Mouse (Mus musculus) bone marrow macrophage, adult 2 months (primary cell): Measurements from ENCODE around the gene Vdac2.

Experiments used
- CTCF ChIP-seq: IDR thresholded peaks from 2 replicates; pipeline ENCODE4 v1.5.1; 2012; ENCODE audit warnings: low read depth, mild to moderate bottlenecking, low read length, moderate library complexity
- POLR2A ChIP-seq: IDR thresholded peaks from 2 replicates; pipeline ENCODE4 v1.6.1; 2012; ENCODE audit warnings: mild to moderate bottlenecking, low read depth, low read length, borderline replicate concordance

- TF ChIP-seq CTCF = 0 out of 2 replicates have a peak, but pooled peaks have one; percentile 8
- no peak for TF ChIP-seq POLR2A
Observed at GRCm38 (mm10) chr14:21820880-21821505, 4.0 kb upstream of the Vdac2 start.
